Mouse (Mus musculus): Measurements from ENCODE around the gene Fbn1.

Gene Fbn1

DNA sequence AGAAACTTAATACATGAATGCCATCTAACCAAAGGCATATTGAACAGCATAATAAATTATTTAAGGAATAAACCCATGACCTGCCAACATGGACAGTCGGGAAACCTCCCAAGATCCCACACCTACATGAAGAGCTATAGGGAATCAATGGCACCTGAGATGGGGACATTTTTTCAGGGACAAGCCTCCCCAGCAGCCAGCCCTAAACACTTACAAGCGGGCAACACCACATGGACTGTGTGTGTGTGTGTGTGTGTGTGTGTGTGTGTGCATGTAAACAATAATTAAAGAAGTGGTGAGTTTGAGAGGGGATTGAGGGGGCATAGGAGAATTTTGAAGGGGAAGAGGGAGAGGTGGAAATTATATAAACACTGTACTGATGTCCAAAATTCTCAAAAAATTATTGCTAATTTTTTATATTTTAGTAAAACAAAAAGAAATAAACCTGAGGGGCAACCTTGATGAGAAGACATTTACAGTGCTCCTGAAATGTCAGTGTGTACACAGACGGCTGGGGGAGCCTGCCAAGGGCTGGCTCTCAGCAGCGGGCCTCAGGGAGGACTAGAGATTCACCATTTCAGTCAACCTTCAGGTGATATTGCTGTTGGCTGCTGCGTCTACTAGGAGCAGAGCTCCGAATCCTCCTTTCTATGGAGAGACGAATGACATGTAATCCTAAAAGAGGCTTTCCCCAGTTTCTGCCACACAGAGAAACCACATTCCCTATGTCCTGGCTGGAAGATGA, 121.4 kb downstream of the Fbn1 start:
- DNase-seq = no peak

DNA sequence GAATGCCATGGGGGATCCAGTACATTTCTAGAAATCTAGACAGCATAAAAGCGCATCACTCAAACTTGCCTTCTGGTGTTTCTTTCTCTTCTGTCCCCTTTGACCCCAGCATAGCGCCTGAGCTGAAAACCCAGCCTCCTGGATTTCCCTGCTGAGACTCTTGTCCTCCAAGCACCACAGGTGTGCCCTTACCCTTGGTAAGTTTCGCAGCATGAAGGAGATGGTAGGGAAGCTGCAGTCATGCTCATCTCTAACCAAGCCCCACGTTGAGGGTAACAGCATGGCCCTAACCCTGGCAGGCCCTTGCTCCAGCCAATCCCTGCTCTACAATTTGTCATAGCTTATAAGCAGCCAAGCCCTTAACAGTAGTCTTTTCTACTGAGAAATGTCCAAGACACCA, 122.9 kb downstream of the Fbn1 start:
- DNase-seq = no peak

DNA sequence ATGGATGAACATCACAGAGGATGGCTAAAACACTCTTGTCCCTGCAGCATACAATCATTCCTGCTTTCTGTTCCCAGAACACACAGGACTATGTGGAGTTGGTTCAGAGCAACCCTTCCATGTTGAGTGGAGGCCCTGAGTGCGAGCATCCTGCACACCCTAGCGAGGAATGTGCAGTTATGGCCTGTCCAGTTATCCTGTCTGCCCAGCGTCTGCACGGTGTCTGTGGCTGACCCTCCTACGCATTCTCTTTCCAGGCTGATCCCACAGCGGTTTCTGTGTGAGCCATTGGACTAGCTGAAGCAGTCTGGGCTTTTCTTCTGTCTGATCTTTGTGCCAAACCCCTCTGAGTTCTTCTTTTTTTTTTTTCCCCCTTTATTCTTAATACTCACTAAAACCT, 123.4 kb downstream of the Fbn1 start:
- no peak for DNase-seq

DNA sequence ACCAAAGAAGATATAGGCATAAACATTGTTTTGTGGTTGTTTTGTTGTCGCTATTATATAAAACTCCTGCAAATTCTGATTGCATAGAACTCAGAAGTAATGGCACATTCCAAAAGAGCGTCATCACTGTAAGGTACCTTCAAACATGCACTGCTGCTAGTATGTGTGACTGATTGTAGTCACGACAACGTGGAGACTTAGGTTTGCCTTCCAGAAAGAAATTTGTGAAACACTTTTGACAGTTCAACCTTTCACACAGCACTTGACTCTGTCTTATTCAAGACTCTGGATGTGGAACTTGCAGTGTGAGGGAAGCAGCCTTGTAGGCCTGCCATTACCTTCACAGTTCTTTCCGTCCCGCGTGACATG, 124.5 kb downstream of the Fbn1 start:
- DNase-seq = no peak

DNA sequence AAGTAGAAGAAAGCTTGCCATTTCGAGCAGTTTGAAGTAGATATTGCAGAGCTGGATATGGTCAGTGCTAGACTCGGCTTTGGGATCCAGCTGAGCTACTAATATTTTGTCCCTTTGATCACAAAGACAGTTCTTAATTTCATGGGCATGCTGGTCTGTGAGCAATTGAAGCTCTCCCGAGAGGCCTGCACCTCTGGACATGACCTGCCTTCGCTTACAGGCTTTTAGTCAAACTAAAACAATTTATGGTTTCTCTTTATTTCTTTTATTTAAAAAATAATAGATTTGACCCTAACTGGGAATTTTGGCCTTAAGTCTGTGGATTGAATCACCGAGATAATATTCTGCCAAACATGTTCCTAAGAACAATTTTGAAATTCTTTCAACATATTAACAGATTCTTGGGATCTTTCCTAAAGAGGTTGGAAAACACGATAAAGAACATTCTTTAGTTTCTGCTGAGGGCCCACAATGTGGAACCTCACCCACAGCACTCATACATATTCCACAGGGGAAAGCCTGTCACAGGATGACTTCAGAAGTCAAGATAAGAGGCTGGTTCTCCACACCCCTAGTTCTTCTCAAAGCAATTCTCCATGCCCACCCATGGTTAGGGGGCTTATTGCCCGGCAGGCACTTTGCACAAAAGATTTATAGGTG, 125.0 kb downstream of the Fbn1 start:
- no peak for DNase-seq

DNA sequence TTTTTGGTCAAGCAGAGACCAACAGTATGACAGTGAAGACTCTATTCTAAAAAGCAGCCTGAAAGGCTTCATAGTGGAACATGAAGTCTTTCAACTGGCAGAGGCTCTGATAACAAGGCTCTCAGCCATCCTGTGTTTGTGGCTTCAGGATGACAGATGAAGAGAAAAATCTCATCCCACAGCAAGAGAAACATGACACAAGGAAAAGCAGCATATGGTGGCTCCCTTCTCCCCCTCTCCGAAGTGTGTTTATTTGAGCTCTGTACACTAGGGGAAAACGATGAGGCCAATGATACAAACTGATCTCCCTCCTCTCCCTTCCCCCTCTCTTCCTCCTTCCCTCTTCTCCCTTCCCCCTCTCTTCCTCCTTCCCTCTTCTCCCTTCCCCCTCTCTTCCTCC, 127.7 kb downstream of the Fbn1 start:
- DNase-seq = no peak

DNA sequence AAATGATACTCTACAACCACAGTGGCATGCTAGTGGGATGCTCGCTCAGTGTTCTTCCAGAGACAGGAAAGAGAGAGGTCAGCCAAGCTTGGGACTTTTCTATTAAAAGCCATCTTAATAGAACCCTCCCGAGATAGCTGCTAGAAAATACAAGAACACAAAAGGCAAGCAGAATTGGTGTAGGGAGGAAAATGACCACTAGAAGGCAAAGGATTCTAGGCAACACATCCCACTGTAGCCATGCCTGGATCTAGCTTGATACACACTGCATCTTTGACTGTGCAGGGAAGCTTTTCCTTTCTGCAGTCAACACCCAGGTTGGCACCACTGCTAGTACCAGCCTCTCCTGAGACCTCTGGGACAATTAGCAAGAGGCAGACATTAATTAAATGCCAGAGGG, 128.6 kb downstream of the Fbn1 start:
- no peak for DNase-seq

DNA sequence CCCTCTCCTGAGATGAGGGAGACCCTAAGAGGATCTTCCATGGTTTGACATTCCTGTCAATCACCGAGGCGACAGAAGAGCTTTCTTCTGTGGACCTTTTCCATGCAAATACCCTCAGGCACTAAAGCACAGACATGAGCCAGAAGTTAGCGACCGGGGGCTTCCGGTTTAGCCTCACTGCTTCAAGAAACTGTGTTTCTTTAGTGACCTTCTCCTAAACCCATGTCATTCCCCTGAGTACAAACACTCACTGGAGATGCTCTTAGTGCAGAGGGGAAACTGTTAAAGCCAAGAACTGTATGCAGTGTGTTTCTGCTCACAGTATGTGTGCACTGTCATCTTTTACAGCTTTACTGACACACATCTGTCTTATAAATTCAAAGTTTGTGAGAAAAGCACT, 131.9 kb downstream of the Fbn1 start:
- no peak for DNase-seq

DNA sequence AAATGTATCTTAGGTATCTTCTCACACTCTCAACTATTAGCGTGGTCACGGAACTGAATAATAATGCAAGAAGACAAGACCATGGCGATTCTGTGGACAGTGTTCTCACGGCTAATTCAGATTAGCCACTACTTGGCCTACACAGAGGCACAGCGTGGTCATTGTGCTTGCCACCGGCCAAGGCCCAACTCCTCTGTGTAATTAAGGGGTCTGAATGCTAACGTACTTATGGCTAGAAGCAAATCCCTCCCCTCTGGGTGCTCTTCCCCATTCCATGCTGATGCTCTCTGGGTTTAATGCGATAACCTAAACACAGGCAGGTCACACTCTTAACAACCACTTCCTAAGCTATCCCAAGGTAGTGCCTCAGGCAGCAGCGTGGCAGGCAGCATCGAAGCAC, 132.5 kb downstream of the Fbn1 start:
- no peak for DNase-seq

DNA sequence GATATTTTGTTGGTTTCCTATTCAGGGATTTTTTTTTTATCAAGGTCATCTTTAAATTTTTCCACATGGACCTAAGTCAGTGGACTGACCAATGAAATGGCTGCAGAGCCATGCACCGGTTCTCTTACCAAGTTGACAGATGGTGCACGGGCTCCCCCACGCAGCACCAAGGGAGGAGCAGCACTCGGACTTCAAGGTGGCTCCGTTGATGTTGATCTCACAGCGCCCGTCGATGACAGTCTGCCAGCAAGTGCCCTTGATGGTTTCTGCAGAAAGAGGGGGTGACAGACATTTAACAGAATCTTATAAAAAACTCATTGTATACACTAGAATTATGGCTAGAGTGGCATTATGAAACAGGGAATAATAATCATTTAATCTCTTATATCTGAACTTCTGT, 138.1 kb downstream of the Fbn1 start:
- no peak for DNase-seq

DNA sequence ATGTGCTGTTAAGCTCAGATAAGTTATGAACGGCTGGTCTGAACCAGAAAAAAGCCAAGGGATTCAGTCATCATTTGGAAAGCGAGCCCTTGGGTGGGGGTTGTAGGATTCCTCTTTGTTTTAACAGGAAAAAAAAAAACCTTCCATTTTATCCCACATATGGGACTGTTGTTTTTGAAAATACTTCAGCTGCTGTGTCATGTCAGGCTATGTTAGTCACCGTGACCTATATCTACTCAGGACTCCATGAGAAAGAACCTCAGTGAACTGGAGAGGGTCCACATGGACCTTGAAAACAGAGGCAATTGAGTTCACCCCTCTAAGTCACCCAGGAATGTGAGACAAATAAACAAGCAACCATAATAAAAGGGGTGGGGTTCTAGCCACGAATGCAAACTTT, 139.2 kb downstream of the Fbn1 start:
- no peak for DNase-seq

DNA sequence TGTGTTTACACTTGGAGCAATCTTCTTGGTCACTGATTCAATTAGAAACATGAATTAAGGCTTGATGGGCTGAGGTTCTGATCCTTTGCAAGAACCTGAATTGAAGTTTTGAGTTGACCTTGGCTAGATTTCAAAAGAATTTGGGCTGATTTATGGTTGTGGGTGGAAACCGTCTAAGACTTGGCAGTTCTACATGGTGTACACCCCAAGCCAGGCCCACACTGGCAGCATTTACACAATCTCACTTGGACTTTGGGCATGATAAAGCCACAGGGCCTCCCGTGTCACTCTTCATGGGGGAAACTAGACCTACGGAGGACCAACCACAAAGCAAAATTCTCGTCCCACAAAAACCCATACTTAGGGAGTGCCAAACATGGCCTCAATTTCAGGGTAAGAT, 146.1 kb downstream of the Fbn1 start:
- DNase-seq = no peak

DNA sequence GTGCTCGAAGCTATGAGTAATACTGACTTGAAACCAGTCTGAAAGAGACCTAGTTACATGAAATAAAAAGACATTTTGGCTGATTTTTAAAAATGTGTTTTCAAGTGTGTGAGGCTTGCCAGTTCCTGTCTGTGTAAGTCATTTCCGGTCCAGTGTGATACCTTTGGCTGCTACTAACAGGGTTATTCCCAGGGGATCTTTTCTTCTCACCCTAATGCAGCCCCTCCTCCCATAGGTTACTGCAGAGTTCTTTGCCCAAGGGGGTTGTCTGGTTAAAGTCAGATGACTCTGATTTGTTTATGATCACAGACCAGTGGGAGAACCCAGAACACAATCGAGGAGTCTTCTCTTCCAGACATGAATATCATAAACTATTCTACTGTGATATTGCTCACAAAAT, 151.3 kb downstream of the Fbn1 start:
- no peak for DNase-seq

DNA sequence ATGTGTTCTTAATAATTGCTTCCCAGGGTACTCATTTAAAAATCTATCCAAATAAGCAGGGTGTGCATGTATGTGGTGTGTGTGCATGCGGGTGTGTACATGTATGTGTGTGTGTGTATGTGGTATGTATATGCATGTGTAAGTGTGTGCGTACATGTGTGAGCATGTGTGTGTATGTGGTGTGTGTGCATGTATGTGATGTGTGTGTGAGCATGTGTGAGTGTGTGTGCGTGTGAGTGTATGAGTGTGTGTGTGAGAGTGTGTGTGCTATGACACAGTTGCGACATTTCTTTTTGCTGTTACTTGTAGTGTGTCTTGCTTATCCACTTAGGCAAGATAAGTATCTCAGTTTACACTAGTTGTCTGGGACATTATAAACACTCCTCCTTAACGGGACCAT, 151.7 kb downstream of the Fbn1 start:
- DNase-seq = no peak

DNA sequence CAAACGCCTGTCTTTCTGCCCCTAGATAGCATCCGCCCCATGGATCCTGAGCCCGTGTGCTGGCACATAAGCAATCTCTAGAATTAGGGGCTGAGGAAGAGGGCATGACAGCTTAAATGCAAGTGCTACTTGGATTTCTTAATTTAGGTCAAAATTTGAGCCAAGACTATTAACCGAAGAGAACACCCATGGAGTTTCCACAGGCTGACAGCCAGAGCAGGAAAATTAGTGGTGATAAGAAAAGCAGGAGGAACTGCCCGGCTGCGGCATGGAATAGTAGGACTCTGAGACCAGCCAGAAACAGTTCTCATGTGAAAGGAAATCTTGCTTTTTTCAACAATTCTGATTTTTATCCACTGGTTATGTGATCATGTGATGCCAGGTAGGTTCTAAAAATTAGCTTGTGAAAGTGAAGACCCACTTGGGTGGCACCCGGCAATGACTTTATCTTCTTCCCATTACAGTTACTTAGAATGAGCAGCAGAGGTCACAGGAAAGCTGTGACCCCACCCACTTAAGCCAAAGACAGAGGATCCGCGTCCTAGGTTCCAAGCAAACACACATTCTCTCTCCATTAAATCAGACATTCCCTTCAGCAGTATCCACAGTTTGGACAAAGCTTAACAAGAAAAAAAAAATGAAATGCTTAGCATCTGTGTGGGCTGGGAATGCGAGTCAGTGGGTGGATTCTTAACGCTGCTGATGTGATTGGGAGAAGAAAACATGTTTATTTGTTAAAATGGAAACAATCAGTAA, 152.4 kb downstream of the Fbn1 start:
- no peak for DNase-seq

DNA sequence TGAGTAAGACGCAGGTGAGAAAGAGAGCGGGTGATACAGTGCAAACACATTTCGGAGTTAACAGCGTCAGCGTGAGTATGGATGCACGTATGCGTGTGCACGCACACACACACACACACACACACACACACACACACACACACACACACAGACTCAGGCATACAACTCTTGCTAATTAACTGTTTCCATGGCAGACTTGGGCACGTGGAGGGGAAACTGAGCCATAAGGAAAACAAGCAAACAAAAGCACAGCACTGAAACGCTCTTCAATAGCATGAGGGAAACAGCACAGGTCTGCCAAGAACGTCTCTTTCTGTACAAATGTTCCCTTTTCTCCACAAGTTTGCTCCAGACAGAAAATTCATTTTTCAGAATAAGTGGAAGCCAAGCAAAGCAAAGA, 153.2 kb downstream of the Fbn1 start:
- no peak for DNase-seq

DNA sequence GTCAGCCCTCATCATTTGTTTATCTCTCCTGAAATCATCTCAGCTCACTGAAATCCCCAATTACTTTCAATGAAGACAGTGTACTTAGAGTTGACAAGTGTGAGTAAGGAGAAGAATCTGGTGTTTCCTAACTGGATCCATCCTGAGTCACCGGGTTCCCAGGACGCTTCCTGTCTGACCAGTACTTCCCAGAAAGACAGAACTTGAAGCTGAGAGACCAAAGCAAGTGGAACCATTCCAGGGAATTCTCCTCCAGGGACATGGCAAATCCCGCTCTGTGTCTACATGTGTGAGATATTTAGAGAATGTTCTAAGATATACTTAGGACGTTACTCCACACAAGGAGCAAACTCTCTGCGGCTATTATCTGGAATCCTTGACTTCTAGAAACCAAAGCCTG, 158.6 kb downstream of the Fbn1 start:
- no peak for DNase-seq

DNA sequence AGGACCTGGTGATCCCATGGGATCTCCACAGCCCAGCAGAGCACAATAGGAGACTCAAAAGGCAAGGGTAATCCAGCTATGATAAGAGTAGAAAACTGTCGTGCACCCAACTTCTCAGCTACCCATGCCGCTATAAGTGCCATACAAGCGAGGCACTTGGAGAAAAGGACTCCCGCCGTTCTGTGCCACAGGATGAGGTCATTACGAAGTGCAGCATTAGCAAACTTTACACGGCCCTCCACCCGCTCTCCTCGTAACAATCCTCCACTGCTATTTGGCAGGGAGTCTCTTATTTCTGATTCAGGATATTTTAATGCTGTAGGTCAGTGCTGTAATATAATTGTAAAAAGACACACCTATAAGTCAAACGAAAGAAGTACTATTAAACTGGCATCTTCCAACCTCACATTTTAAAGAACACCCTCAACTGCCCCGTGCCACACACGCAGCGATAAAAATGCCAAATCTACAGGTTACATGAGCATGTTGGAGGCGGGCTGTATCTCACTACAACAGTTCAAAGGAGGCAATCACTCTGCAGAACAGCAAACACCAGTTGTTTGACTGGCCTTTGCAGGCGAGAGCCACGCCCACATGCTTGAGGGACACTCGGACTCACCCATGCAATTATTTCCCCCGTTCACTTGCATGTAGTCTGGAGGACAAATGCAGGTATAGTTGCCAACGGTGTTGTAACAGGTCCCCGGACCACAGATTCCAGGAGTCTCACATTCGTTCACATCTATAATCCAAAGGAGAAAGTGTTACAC, 165.4 kb downstream of the Fbn1 start:
- DNase-seq = no peak

DNA sequence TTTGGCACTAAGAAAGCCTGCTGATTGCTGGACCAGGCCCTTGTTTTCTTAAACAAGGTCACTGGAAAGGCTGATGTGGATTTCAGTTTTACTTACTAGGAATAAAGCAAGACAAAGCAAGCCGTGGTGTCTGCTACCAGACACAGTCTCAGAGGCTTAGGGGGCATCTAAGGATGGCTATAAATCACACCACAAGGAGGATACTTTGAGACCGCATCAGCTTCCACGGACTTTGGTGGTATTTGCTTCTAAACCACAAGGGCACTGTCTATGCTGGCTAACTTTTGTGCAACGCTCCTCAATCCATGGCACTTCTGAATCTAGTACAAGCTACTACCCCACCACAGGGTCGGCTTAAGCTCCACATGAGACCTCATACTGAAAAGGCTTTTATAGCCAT, 167.4 kb downstream of the Fbn1 start:
- DNase-seq = no peak

DNA sequence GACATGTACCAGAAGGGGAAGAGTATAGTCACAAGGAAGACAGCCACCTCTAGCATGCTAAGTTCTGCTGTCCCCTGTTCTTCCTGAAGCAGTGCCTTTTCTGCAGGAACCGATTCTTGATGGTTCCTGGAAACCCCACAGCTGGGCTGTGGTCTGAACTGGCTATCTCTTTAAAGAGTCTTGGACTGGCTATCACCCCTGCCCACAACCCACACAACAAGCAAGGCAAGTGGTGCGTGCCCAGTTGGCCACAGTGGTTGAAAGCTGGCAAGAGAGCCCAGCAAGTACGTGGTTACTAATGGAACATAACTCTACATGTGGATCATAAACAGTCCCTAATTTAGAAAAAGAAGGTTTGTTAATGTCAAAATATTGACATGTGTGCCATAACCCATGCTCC, 170.6 kb downstream of the Fbn1 start:
- no peak for DNase-seq

DNA sequence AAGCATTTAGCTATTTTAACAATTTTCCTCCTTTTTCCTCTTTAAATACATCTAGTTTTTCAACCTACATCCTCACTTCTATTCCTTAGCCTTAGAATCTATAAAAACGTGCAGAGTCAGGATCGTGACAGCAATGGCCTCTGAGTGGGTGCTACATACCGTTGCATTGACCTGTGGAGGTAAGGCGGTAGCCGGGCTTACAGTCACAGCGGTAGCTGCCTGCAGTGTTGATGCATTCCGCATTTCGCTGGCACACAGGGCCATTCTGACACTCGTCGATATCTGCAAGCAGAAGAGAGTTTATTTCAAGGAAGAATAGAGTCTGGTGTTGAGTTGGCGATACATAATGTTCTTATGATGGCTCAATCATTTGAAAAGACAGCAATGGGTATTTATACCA, 172.6 kb downstream of the Fbn1 start:
- DNase-seq = no peak

DNA sequence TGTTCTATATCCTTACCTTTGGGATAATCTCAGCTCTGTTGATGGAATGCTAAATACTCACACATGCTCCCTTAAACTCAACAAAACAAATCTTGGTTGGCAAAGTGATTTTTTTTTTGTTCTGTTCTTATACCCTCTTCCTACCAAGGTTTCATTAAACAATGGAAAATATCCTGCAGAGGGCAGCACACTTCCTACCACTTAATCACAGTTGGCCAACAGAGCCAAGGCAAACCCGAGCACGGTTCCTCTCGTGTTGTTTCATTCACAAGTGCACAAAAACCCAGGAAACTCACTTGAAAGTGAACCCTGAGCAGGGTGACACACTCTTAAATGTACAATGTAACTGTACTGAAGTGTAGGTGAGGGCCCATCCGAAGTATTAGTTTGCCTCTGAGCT, 173.6 kb downstream of the Fbn1 start:
- no peak for DNase-seq

DNA sequence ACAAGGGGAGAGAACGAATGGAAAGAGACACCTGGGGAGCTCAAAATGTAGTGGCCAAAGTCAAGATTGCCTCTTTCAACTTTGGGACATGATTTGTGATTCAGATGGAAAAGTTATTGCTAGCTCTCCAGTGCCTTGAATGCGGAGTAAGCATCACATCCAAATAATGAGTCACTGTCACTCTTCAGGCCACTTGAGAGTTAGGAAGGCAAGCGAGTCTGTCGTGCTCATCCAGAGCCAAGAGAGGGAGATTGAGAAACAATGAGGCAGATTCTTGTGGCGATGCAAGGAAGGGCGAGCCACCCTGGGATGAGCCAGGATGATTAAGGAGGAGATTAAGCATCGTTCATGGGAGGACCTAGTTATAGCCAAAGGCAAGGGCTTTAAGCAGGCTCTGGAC, 176.2 kb downstream of the Fbn1 start:
- DNase-seq = no peak

DNA sequence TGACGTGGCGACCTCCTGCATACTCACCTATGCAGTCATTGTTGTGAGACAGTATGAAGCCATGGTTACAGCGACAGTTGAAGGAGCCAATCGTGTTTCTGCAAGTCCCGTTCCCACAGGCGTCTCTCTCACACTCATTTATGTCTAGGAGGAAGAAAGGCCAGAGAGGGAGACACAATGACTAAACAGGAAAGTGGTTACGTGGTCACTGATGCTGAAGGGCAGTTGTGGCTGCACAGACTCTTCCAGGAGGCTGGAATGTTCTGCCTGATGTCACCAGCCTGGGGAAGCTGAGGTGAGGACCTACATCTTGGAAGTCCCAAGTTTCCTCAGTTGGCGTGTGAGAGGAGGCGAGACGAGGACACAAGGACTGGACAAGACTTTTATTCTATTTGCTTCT, 177.3 kb downstream of the Fbn1 start:
- no peak for DNase-seq
